Mouse (Mus musculus) left cerebral cortex, adult 18-20 months (tissue): ENCODE data around the gene March8. TPM values are rescaled to one million over a fixed set of nuclear protein-coding genes. Genes with fewer than 3 reads are reported as not detected.

Source experiments
- DNase-seq, 2 experiments: peaks; one replicate each; pipeline ENCODE4 v3.0.0; 2021 to 2022; ENCODE audit warnings: low spot score in 2 of 2, mixed read lengths in 1 of 2
- total RNA-seq, 2 experiments: library from RNA; stranded (reverse); gene quantifications; 2 replicates each; pipeline ENCODE4 v1.2.3; 2021

March8 gene
- total RNA-seq, 2 experiments from 2014 or later = 45.1 to 46.2 TPM

DNA sequence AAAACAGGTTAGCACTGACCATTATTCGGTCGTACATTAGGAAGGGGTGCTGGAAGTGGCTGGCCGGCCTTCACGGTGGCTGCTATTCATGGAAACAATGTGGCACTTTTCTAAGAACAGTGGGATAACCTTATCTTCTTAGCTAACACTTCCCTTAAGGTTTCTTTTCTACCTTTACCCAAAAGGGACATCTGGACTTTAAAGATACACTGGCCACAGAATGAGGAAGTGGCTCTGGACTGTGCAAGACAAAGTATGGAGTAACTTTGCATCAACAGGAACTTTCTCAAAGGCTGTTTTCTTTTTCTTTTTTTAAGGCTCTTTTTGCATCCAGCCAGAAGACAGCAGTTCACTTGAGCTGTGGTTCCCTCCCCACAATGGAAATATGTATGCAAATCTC lies 120.9 kb downstream of the March8 start:
- no peak for DNase-seq

Other genes with a start within 250 kb of the March8 start
- gene Tmcc1, start 144.5 kb upstream of the March8 start, total RNA-seq = 10 to 100 TPM; 70.5 to 79.6 TPM
- 10 to 100 TPM; 84.3 to 88.0 TPM for gene Washc2, start 130.0 kb upstream of the March8 start, total RNA-seq
- 1 to 10 TPM; 8.0 to 8.8 TPM for gene Zfand4, start 73.8 kb upstream of the March8 start, total RNA-seq
- 1 to 10 TPM; 1.4 to 1.5 TPM for gene Alox5, start 123.2 kb downstream of the March8 start, total RNA-seq
- not detected for gene Olfr211, start 151.1 kb downstream of the March8 start, total RNA-seq
- gene Olfr212, start 168.5 kb downstream of the March8 start, total RNA-seq = not detected
- not detected for gene Olfr213, start 200.4 kb downstream of the March8 start, total RNA-seq
- 1 to 10 TPM; 2.5 to 3.1 TPM for gene Gm5580, start 213.1 kb downstream of the March8 start, total RNA-seq
- not detected for gene Olfr214, start 216.2 kb downstream of the March8 start, total RNA-seq
- gene Olfr215, start 246.2 kb downstream of the March8 start, total RNA-seq = not detected